Comparison of ENCODE assay signal across 11 mouse cellular contexts in genomic region chr17:58923901-58924476, GRCm38 (mm10).
DNase-seq lines count a peak whose midpoint lies in the region; ATAC-seq lines count a peak whose summit lies in the region.
"Had no signal": no experiment of that assay in that cellular context is flagged by ENCODE, and none has a peak within 500 bp of the region (broad histone marks: within the 10 kb centered on the region; RNA-seq: fewer than 3 reads in every experiment).

No protein-coding gene starts in this region.

- H3K9ac ChIP-seq in hindbrain, embryonic 16.5 days (ENCODE audit: low read depth, low read length) = no peak overlapping the region
- H3K9ac ChIP-seq in midbrain, embryonic 14.5 days (replicated peaks; ENCODE audit: low read length) = no peak overlapping the region
- H3K9ac ChIP-seq: lung, embryonic 14.5 days had no signal

- H3K4me1 ChIP-seq in hindbrain, embryonic 16.5 days (ENCODE audit: control insufficient read depth, insufficient read depth, low read depth, low read length) = peaks cover 3% of the 10 kb centered on the region; the same call in 1 of the 2 replicates
- 0 out of 2 replicates have a peak, but pooled peaks cover 4% of the 10 kb centered on the region for H3K4me1 ChIP-seq in midbrain, embryonic 14.5 days (ENCODE audit: control insufficient read depth, insufficient read depth, low read length)

- no peaks in the 10 kb centered on the region for H3K9me3 ChIP-seq in hindbrain, embryonic 16.5 days (ENCODE audit: control insufficient read depth, low read length)
- no peaks in the 10 kb centered on the region for H3K9me3 ChIP-seq in midbrain, embryonic 14.5 days (ENCODE audit: control insufficient read depth, low read length)

- no peak overlapping the region for H3K4me2 ChIP-seq in hindbrain, embryonic 16.5 days (ENCODE audit: low read length)
- no peak overlapping the region for H3K4me2 ChIP-seq in midbrain, embryonic 14.5 days (ENCODE audit: low read length)
- H3K4me2 ChIP-seq: lung, embryonic 14.5 days had no signal

- intact Hi-C loops in left cerebral cortex, postnatal 36 days (cut with DNase I) = no loop called here

- H3K27me3 ChIP-seq in hindbrain, embryonic 16.5 days (replicated peaks; ENCODE audit: control insufficient read depth, insufficient read depth, low read length) = no peaks in the 10 kb centered on the region
- H3K27me3 ChIP-seq in midbrain, embryonic 14.5 days (ENCODE audit: control insufficient read depth, insufficient read depth, low read length) = no peaks in the 10 kb centered on the region

- 37% methylated on average over 11 of the region's 11 CpGs for WGBS in hindbrain, embryonic 16.5 days
- WGBS in midbrain, embryonic 14.5 days = 49% methylated on average over 11 of the region's 11 CpGs

- DNase-seq in adrenal gland, adult 2 months = peak; percentile 40
- DNase-seq in adrenal gland, postnatal 4 days (ENCODE audit: low spot score in 2 of 2) = no peak
- peak; percentile 17 for DNase-seq in adrenal gland, adult 8-10 months
- peak; percentile 39 for DNase-seq in midbrain, embryonic 14.5 days
- no peak for DNase-seq in left cerebral cortex, postnatal 36 days (ENCODE audit: low spot score in 2 of 2)
- DNase-seq in Muller cell, postnatal 12 days (ENCODE audit: inconsistent ontology term) = no peak
- DNase-seq in ovary, postnatal 14 days (ENCODE audit: low spot score) = no peak
- DNase-seq: lung, embryonic 14.5 days; thymus, postnatal 25 days had no signal

- H3K4me3 ChIP-seq in hindbrain, embryonic 16.5 days (ENCODE audit: low read length) = no peak overlapping the region
- H3K4me3 ChIP-seq in midbrain, embryonic 14.5 days (replicated peaks; ENCODE audit: low read depth, low read length) = no peak overlapping the region

- H3K36me3 ChIP-seq in hindbrain, embryonic 16.5 days (ENCODE audit: control insufficient read depth, insufficient read depth, low read length) = no peaks in the 10 kb centered on the region
- no peaks in the 10 kb centered on the region for H3K36me3 ChIP-seq in midbrain, embryonic 14.5 days (ENCODE audit: control insufficient read depth, insufficient read depth, low read length)

- H3K27ac ChIP-seq in hindbrain, embryonic 16.5 days (ENCODE audit: low read depth, low read length) = no peak overlapping the region
- H3K27ac ChIP-seq in midbrain, embryonic 14.5 days (replicated peaks; ENCODE audit: low read depth, low read length) = no peak overlapping the region

- ATAC-seq in hindbrain, embryonic 16.5 days = peak; percentile 61
- peak; percentile 62; the same call in 1 of the 2 replicates for ATAC-seq in midbrain, embryonic 14.5 days (ENCODE audit: low FRiP score, low TSS enrichment)
- ATAC-seq: Patski had no signal

Comparison
In these comparisons a context has a peak if more than half of its experiments do, and no peak if none do; other contexts are left out.
1. DNase-seq: peak in adrenal gland, adult 2 months (single experiment), adrenal gland, adult 8-10 months (single experiment) and midbrain, embryonic 14.5 days (single experiment); none in adrenal gland, postnatal 4 days (0 of 2), left cerebral cortex, postnatal 36 days (0 of 2), Muller cell, postnatal 12 days (single experiment) and ovary, postnatal 14 days (single experiment).